Mouse (Mus musculus) kidney, adult 2 months (tissue): Measurements from ENCODE around the gene Dnah8. TPM values are rescaled to one million over a fixed set of nuclear protein-coding genes. Genes with fewer than 3 reads are reported as not detected.

Experiments used
- DNase-seq: peaks from one replicate; pipeline ENCODE4 v3.0.0; 2021
- H3K27ac ChIP-seq: fragments of 200-500 bp; 2 replicates; pipeline ENCODE4 v1.5.1; 2012; ENCODE audit warnings: low read depth, low read length, control low read depth, inconsistent platforms; ENCODE audit not compliant: insufficient read depth
- H3K27me3 ChIP-seq: fragments of 200-500 bp; replicated peaks from 2 replicates; pipeline ENCODE4 v1.6.1; 2012; ENCODE audit warnings: mild to moderate bottlenecking, moderate library complexity, low read length, inconsistent platforms; ENCODE audit not compliant: control insufficient read depth, insufficient read depth
- H3K36me3 ChIP-seq: fragments of 200-500 bp; 2 replicates; pipeline ENCODE4 v1.6.1; 2012; ENCODE audit warnings: mild to moderate bottlenecking, moderate library complexity, low read length, inconsistent platforms; ENCODE audit not compliant: control insufficient read depth, insufficient read depth
- H3K4me1 ChIP-seq: fragments of 200-500 bp; 2 replicates; pipeline ENCODE4 v1.6.1; 2011; ENCODE audit warnings: low read length; ENCODE audit not compliant: control insufficient read depth, insufficient read depth
- H3K4me3 ChIP-seq: fragments of 200-500 bp; 2 replicates; pipeline ENCODE4 v1.5.1; 2011; ENCODE audit warnings: mild to moderate bottlenecking, low read depth, low read length, control low read depth; ENCODE audit not compliant: insufficient read depth
- CTCF ChIP-seq: fragments of 200-500 bp; conservative IDR thresholded peaks from 2 replicates; pipeline ENCODE4 v1.5.1; 2011; ENCODE audit warnings: low read depth, mild to moderate bottlenecking, control low read depth, low read length, moderate library complexity, mixed read lengths; ENCODE audit not compliant: insufficient read depth, insufficient read length
- POLR2A ChIP-seq: fragments of 200-500 bp; IDR thresholded peaks from one replicate; pipeline ENCODE4 v1.6.1; 2011; ENCODE audit warnings: low read depth, low read length, control low read depth
- WGBS: fragments of 180-500 bp; shearing (Covaris S2); methylation state at CpG from one replicate; pipeline ENCODE4 v1.1.7; 2018; 5-methylcytosine and 5-hydroxymethylcytosine counted together
- polyA plus RNA-seq: library from polyadenylated mRNA; depleted of rRNA; stranded (reverse); fragments of >200 nt; gene quantifications from 2 replicates; pipeline ENCODE4 v1.2.3, GENCODE M21; 2012

The Dnah8 gene
- polyA plus RNA-seq, 1 experiment: 1.2 TPM

DNA sequence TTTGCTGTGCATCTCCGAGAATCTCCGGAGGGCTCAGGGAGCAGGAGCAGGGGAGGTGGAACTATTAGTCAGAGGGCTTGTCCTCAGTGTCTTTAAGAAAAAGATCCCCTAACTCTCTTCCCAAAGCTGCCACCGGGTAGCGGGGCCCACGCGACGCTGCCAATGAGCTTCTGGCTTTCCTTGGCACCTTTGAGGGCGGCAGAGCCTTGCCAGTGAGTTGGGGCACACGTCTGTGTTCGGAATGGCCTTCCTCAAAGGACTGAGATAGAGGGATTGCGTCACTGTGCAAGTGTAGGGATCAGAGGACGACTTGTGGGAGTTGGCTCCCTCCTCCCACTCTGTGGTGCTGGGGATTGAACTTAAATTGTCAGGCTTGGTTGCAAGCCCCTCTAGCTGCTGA, 125.2 kb downstream of the Dnah8 start:
- Histone ChIP-seq H3K27me3 (no peaks in the 10 kb centered on the region), H3K4me1 (no peaks in the 10 kb centered on the region), H3K36me3 (no peaks in the 10 kb centered on the region), H3K4me3 (no peak overlapping the region), H3K27ac (no peak overlapping the region)
- TF ChIP-seq POLR2A (no peak), CTCF (no peak)
- 86% methylated on average over 12 of the region's 12 CpGs for WGBS
- no peak for DNase-seq

DNA sequence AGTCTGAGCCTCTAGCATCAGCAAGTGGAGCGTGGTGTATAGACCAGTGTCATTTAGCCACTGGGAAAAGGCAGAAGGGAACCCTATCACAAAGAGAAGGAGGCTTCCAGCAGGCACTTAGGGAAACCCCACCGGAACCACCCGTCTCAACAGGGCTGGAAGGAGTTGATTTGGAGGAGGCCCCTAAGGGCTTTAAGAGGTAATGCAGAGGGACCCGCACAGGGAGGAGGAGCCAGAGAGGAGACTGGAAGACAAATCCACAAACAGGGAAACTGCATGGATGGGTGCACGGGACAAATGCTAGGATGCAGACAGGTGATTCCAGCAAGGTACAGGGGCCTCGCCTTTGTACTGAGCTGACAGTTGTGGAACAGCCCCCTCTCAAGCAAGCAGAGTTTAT, 126.1 kb downstream of the Dnah8 start:
- Histone ChIP-seq H3K36me3 (no peaks in the 10 kb centered on the region), H3K27ac (no peak overlapping the region), H3K4me3 (no peak overlapping the region), H3K4me1 (no peaks in the 10 kb centered on the region), H3K27me3 (no peaks in the 10 kb centered on the region)
- 37% methylated on average over 6 of the region's 6 CpGs for whole genome bisulfite sequencing
- TF ChIP-seq POLR2A: no peak
- no peak for TF ChIP-seq CTCF
- no peak for DNase-seq

DNA sequence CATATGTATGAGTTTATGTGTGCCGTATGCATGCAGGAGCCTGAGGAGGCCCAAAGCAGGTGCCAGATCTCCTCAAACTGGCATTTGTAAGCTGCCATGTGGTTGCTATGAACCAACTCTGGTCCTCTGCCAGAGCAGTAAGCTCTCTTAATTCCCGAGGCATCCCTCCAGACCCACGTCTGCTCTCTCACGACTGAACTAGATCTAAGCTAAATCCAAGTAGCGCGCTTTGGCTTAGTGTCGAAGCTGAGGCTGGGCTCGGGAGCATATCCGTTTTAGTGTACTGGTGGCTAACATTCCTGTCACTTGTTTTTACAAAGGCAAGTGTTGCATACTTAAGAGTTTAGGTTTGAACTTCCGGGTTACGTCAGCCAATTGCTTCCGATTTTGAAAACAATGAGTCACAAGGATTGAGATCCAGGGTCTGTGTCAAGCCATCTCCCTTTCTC, 128.2 kb downstream of the Dnah8 start:
- peak; percentile 10 for DNase-seq
- Histone ChIP-seq H3K27ac (no peak overlapping the region), H3K4me1 (no peaks in the 10 kb centered on the region), H3K36me3 (no peaks in the 10 kb centered on the region), H3K27me3 (no peaks in the 10 kb centered on the region), H3K4me3 (no peak overlapping the region)
- TF ChIP-seq CTCF (no peak), POLR2A (no peak)
- WGBS: 76% methylated on average over 12 of the region's 12 CpGs

DNA sequence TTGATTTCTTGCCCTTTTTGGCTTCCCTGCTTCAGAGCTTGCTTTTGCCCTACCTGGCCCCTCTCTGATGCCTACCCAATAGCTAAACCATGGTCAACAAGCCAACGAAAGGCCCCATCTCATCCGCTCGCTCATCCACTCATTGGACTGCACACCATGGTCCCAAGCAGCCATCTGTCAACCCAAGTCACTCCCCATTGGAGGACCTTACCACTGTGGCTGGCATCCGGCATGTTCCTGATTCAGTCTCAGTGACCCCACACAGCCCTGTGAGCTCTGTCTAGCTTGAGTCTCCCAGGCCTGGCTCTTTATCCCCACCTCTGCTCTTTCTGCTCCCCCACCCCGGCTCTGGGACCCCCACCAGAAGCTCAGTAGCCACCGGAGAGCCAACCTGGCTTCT, 129.0 kb downstream of the Dnah8 start:
- H3K36me3 ChIP-seq: no peaks in the 10 kb centered on the region
- no peak for DNase-seq
- H3K27ac ChIP-seq: no peak overlapping the region
- no peaks in the 10 kb centered on the region for H3K27me3 ChIP-seq
- WGBS: 83% methylated on average over 6 of the region's 6 CpGs
- H3K4me1 ChIP-seq: no peaks in the 10 kb centered on the region
- TF ChIP-seq CTCF (no peak), POLR2A (no peak)
- H3K4me3 ChIP-seq: no peak overlapping the region

DNA sequence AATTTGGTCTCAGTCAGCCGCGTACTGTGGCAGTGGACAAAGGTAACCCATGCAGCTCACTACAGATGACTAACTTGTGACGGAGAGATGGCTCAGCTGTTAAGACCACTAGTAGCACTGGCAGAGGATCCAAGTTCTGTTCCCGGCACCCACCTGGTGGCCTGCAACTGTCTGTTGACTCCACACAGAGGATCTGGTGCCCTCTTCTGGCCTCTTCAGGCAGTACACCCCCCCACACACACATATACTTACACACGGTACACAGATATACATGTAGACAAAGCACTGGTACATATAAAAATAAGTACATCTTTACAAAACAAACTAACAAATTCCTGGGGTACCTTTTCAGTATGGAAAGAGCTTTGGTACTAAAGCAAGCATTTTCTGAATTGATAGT, 132.6 kb downstream of the Dnah8 start:
- H3K36me3 ChIP-seq: no peaks in the 10 kb centered on the region
- TF ChIP-seq CTCF (no peak), POLR2A (no peak)
- no peaks in the 10 kb centered on the region for H3K4me1 ChIP-seq
- DNase-seq: no peak
- WGBS: 95% methylated on average over 5 of the region's 5 CpGs
- H3K27ac ChIP-seq: no peak overlapping the region
- no peak overlapping the region for H3K4me3 ChIP-seq
- no peaks in the 10 kb centered on the region for H3K27me3 ChIP-seq

DNA sequence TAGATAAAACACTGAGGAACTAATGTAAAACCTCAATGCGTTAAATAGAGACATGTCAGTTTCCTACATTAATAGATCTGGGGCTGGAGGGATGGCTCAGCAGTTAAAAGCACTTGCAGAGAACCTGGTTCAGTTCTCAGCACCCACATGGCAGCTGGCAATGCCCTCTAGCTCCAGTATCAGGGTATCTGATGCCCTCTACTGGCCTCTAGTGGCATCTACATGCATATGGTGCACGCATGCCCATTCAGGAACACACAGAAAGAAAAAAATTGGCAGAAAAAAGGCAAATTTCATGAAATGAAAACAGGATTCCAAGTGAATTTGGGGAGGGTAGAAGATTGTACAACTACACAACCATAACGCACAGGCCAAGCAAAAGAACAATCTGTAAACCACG, 136.2 kb downstream of the Dnah8 start:
- DNase-seq: no peak
- Histone ChIP-seq H3K27me3 (no peaks in the 10 kb centered on the region), H3K36me3 (no peaks in the 10 kb centered on the region), H3K4me3 (no peak overlapping the region), H3K27ac (no peak overlapping the region), H3K4me1 (no peaks in the 10 kb centered on the region)
- 96% methylated on average over 4 of the region's 4 CpGs for WGBS
- no peak for TF ChIP-seq POLR2A
- TF ChIP-seq CTCF: no peak

DNA sequence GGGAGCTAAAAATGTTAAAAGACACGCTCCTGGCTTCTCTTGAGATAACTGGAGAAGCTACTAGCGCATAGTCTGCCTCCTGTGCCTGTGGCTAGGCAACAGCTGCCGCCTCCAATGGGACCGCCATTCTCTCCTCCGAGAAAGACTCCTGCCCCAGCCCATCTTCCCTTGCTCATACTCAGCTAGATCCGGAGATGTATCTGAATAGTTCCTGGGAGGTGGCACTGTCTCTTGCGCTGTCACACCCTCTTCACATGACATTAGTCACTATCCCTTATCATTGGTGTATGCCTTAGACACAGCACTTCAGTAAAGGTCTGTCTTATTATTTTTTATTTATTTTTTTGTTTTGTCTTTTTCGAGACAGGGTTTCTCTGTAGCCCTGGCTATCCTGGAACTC, 140.1 kb downstream of the Dnah8 start:
- Histone ChIP-seq H3K27me3 (no peaks in the 10 kb centered on the region), H3K4me1 (no peaks in the 10 kb centered on the region), H3K27ac (no peak overlapping the region), H3K36me3 (no peaks in the 10 kb centered on the region), H3K4me3 (no peak overlapping the region)
- no peak for TF ChIP-seq CTCF
- no peak for TF ChIP-seq POLR2A
- no peak for DNase-seq
- 93% methylated on average over 8 of the region's 8 CpGs for WGBS

DNA sequence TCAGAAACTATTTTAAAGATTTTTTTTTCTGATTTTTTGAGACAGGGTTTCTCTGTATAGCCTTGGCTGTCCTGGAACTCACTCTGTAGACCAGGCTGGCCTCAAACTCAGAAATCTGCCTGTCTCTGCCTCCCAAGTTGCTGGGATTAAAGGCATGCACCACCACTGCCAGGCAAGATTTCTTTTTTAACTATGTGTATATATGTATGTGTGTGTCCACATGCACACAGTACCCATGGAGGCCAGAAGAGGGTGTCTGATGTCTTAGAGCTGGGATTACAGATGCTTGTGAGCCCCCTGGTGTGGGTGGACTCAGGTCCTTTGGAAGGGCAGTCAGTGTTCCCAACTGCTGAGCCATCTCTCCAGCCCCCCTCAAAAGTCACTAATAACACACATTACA, 150.3 kb downstream of the Dnah8 start:
- H3K4me3 ChIP-seq: no peak overlapping the region
- no peak for TF ChIP-seq POLR2A
- no peak for TF ChIP-seq CTCF

More for the DNA sequence above, 150.3 kb downstream of the Dnah8 start:
- H3K27me3 ChIP-seq: no peaks in the 10 kb centered on the region
- no peaks in the 10 kb centered on the region for H3K36me3 ChIP-seq
- no peak for DNase-seq
- no peak overlapping the region for H3K27ac ChIP-seq
- H3K4me1 ChIP-seq: no peaks in the 10 kb centered on the region
